Mouse (Mus musculus): ENCODE data around the gene Gpr55.

GRCm38 (mm10) chr1:85973468-85973877 lies 12.7 kb upstream of the Gpr55 start:
- TF ChIP-seq GATA1 (IDR thresholded peaks at IDR 0.05; ENCODE audit: borderline replicate concordance, low read length) (no peak), FLI1 (IDR thresholded peaks at IDR 0.05; ENCODE audit: low read length) (no peak)
